Mouse (Mus musculus): ENCODE results near the gene Snrk.

Gene Snrk

DNA sequence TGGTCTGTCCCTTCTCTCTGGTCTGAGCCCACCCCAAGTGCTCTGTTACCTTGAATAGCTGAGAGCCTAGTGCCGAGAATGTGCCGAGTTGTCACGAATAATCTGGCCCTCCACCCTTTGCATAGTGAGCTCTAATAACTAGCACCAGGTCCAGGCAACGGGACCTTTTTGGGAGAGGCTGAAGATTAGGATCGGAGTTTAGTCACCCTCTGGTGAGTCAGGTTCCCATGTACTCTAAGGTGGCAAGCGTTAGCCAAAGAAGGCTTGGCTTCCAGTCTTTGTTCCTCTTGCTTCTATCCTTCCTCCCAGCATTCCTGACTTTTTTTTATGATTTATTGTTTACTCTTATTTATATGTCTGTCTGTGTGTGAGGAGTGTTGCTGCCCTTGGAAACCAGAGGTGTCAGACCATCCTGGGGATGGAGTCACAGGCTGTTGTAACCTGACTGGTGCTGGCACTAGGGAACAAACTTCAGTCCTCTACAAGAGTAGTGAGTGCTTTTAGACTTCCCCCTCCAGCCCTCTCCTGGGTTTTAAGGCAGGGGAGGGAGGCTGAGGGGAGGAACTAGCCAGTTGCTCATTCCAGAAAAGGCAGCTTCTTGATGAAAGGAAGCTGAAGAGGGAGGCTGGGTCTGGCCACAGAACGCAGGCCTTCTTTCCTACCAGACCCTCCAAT is 9.2 kb upstream of the Snrk start:
- no peak for DNase-seq (ENCODE audit: low read depth)

- DNase-seq (ENCODE audit: low read depth): no peak
These were observed 7.4 kb upstream of the Snrk start for GRCm38 (mm10) chr9:122109553-122110225.

- no peak for DNase-seq (ENCODE audit: low read depth)
These were observed 6.6 kb upstream of the Snrk start for GRCm38 (mm10) chr9:122110508-122110907.

DNA sequence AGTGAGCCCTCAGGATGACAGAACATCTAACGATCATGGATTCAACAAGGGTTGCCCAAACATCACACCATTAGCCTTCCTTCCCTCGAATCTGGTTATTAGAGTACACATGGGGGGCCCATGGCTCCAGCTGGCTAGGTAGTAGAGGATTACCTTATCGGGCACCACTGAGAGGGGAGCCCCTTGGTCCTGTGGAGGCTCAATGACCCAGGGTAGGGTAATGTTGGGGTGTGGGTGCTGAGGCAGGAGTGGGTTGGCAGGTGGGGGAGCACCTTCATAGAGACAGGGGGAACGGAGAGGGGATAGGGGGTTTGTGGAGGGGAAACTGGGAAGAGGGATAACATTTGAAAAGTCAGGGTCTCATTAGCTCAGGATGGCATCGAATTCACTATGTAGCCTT is 6.1 kb upstream of the Snrk start:
- no peak for DNase-seq (ENCODE audit: low read depth)

DNA sequence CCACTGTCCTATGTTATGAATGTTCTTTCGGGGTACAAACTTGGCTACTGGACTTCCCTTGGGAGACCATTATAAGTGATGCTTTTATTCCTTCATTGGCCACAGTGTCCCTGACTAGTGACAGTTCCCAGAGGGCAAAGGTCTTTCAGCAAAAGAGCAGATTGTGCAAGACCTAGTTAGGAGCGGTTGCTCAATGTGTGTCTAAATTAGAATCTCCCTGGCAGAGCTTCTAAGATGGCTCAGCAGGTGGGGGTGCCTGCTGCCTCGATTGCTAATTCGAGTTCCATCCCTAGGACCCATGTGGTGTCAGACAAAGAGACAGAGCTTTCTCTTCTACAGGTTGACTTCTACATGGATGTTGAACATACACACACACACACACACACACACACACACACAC is 1.5 kb upstream of the Snrk start:
- DNase-seq (ENCODE audit: low read depth): no peak

DNA sequence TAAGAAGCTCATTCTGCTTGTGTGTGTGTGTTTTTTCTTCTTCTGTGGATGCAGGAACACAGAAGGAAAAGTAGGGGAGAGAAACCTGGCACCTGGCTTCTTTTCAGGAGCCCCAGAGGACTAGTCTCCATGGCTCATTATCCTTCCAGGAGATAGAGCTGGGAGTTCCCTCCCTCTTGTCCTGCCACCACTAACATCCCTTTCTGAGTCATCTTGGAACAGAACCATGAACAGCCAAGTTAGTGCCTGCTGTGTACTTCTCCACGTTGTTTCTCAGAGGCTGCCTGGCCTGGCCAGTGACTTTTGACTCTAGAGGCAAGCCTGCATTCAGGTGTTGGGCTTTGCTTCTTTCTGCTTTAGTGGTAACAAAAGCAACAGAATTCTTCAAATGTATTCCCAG is 707 bp upstream of the Snrk start:
- DNase-seq (ENCODE audit: low read depth): no peak

DNA sequence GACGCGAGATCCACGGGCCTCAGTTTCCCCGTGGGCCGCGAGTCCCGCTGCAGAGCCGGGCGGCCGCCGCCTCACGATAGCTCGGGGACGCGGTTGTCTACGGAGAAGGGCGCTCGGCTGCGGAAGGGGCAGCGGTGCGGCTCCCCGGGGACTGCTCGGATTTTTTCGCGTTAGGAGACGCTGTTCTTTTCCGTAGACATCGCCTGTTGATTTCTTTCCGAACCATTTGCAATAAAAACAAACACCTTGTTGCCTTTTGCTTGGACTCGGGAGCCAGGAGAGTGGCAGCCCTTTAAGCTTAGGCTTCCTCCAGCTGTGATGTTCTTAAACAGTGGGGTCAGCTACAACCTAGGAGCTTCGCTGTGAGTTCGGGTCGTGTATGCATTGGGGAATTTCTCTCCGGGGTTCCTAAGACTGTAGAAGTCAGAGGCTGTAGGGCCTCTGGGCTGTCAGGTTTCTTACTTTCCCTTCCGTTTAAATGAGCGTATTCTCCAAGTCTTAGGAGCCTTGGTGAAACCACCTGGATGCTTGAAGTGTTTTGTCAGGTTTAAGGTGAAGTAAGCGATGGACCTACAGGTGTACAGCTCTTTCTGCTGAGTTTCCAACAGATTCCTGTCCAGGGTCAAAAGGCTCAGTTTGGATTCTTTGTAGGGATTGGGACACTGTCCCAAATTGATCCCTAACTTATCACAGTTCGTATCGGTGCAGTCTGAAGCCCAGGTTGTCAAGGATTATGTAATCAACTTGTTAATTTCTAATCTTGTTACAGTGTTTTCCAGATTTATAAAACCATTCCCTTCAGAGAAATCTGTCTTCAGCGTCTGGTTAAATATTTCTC is 845 bp downstream of the Snrk start:
- no peak for DNase-seq (ENCODE audit: low read depth)

DNA sequence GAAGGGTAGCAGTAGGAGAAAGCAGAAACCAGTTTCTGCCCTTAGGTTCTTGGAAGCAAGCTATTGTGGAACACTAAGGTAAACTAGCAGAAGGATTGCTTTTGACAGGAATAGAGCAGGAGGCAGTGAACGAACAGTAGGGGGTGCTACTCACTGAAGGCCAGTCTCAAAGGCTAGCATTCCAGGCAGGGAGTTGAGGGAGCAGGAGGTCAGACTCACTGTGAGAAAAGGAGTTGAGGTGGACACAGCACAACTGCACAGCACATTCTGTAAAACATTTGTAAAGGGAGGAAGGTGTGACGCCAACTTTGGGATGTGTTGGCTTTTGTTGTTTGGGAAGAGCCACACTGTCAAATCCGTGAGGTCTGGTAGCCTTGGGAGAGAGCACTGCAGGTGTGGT is 3.0 kb downstream of the Snrk start:
- no peak for DNase-seq (ENCODE audit: low read depth)

DNA sequence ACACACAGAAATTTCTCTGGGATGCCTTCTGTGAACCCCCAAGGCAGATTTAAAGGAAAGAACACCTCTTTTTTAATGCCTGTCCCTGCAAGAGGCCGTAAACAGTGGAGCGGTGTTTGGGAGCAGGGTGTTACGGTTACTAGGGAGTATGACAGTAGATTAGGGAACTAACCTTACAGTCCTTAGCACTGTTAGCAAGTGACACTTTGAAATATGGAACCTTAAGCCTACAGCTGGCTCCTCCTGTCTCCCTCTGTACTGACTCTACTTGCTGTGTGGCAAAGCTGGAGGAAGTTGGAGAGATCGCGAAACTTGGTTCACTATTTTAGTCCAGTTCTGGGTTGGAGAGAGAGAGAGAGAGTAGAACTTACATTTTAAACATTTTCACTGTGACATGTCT is 5.0 kb downstream of the Snrk start:
- DNase-seq (ENCODE audit: low read depth): no peak

DNA sequence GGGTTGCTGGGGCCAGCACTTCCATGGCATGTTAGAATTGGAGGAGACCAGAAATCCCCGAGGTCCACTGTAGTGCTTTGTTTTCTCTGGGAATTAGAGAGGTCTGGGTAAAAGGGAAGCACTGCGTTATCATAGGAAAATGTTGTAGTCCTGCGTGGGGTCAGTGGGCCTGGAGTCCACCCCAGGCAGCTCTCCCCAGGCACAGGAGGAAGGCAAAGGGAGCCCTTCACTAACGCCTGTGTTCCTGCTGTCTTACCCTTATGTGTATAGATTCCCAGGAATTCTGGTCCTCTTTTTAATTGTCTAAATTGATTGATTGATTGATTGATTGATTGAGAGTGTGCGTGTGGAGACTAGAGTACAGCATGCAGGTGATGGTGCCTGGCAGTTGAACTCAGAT is 6.1 kb downstream of the Snrk start:
- DNase-seq (ENCODE audit: low read depth): no peak

DNA sequence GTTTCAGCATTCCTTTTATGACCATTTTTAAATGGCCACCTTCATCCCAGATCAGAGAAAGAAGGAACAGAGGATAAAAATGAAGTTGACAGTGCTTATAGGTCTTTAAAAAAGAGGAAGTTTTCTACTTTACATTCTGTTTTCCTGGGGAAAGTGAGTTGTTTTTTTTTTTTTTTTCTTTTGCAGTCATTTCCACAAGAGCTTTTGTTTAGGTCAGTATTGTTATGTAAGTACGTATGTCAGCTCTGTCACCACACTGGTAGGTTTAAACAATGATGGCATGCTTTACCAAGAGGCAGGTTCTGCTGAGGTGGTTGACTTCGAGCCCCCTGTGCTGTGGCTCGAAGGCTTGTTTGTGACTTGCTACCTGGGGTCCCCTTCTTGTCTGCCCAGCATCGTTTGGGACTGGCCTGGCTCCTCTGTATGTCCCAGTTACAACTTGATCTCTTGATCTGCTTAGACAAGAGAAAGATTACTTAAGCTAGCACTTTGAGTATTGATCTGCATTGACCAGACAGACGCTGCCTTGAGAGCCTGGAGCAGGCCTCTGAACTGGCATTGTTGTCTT is 8.7 kb downstream of the Snrk start:
- DNase-seq (ENCODE audit: low read depth): no peak

GRCm38 (mm10) chr9:122126790-122127189 is 9.7 kb downstream of the Snrk start:
- DNase-seq (ENCODE audit: low read depth): no peak

DNA sequence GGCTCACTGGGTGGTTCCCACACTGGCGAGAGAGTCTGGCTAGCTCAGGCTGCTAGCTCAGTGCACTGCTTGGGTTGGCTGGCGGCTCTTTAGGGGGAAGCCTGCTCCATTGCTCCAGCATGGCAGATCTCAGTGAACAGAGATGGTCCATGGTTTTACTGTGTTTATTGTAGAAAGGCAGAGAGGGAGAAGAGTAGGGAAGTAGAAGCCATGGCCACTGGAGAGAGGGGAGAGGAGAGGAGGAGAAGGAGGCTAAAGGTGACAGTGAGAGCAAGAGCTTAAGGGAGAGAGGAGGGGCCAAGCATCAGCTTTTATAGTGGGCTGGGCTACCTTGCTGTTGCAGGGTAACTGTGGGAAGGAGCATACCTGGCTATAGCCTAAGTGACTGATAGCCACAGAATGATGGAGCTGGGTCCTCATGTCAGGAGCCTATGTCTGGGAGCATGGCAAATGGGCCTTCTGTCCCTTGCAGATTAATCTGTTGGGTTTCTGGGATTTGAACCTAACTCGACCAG is 10.3 kb downstream of the Snrk start:
- DNase-seq (ENCODE audit: low read depth): no peak

DNA sequence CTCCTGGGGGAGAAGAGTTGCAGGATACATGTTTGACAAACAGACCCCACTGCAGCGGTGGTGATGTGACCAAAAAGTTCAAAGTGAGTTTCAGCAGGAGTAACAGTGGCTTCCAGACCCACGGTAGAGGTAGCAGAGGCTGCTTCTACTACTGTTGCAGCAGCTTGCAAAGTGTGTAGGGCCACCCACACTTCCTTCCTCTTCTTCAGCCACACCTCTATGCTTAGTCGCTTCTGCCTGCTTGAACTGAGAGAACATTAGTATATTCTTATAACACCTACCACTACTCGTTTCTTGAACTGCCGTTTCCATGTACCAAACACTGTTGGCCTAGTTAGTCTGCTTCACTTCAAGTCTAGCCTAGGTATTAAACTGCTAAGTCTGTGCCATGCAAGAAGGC is 11.6 kb downstream of the Snrk start:
- no peak for DNase-seq (ENCODE audit: low read depth)

DNA sequence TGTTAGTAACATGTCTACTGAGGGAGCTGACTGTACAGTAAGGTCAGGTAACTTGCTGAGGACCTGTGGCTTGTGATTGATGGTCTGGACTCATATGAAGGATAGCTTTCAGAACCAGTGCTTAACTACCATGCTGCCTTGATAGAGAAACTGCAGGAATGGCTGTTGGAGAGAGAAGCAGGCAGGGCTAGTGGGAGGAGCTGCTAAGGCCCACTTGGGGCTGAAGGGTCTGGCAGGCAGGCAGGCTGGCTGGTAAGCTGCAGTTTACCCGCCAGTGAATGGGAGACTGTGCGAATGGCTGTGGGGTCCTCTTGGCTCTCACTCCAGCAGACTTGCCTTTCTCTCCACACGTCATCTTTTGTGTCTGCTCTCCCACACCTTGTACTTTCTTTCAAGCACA is 13.6 kb downstream of the Snrk start:
- no peak for DNase-seq (ENCODE audit: low read depth)

DNA sequence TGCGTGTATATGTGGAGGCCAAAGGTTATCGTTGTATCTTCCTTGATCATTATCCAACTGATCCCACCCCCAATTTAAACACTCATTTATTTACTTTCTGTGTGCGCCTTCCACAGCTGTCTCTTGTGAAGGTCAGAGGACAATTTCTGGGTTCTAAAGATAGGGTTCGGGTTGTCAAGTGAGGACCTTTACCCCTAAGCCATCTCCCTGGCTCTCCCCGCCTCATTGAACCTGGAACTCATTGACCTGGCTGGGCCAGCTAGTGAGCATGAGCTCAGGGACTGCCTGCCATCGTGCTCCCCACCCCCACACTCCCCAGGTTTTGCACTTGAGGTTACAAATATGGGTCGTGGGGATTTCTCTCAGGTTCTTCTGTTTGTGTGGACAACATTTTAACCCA is 15.1 kb downstream of the Snrk start:
- DNase-seq (ENCODE audit: low read depth): no peak

DNA sequence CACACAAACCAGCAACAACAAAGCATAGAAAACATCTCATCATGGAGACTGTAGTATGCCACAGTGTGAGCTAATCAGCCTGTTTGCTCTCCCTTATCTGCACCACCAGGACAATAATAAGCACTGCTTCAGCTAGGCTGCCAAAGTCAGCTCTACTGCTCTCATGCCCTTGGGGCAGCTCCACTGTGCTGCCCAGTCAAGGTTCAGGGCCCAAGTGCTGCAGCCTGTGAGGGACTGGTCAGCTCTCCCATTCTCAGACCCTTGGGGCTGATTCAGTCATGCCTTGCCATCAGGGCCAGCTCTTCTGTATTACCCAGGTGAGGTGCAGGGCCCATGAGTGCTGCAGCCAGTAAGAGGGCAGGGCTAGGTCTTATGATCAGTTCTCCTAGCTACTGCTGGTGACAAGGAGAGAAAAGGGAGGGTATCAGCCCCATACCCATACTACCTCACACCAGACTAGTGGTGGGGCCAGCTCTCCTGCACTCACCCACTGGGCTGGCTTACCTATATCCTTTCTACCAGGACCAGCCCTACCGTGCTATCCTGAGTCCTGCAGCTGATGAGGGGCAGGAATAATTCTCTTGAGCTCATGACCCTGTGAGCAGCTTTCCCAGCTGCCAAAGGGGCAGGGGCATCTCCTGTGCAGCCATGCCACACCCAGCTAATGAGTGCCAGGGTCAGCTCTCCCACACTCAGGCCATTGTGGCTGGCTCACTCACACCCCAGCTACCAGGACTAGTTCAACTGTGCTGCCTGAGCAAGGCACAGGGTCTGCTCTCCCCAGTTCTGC is 18.2 kb downstream of the Snrk start:
- DNase-seq (ENCODE audit: low read depth): no peak

DNA sequence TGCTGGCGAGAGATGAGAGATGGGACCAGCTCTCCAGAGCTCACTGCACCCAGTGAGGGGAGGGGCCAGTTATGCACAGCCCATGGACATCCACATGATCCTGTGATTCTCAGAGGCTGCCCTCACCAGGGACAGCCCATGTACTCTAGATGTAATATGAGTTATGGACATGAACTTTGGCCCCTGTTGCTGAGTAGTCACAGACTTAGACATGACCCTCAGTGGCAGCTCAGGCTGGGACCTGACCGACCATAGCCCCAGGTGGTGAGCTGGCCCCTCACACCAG is 18.8 kb downstream of the Snrk start:
- DNase-seq (ENCODE audit: low read depth): no peak

- no peak for DNase-seq (ENCODE audit: low read depth)
These were observed 20.9 kb downstream of the Snrk start for GRCm38 (mm10) chr9:122137960-122138359.

- DNase-seq (ENCODE audit: low read depth): no peak
These were observed 21.4 kb downstream of the Snrk start for GRCm38 (mm10) chr9:122138371-122139029.

DNA sequence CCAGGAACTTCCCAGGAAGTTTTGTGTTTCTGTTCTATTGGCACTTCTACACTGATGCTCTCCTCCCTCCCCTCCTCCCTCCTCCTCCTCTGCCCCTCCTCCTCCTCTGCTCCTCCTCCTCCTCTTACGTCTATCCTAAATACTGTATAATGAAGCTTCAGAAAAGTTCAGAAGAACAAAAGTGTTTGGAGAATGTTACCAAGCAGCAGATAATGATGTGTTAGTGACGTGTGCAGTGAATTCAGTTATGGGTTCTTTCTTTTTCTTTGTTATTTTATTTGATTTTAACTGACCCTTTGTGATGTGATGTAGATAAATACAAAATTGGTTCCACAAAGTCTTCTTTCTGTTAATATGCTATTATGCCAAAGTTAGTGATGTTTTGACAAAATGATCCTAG is 22.2 kb downstream of the Snrk start:
- DNase-seq (ENCODE audit: low read depth): no peak

- DNase-seq (ENCODE audit: low read depth): no peak
These were observed 26.2 kb downstream of the Snrk start for GRCm38 (mm10) chr9:122143219-122143618.

Measured in c-Kit-positive CD71-positive TER-119-negative erythroid progenitor cells, embryonic 14.5 days (primary cell).